Mouse (Mus musculus) gastrocnemius, adult 18-20 months (tissue): Measurements from ENCODE around the gene Galk1. TPM values are rescaled to one million over a fixed set of nuclear protein-coding genes. Genes with fewer than 3 reads are reported as not detected.
A peak's percentile ranks its signal among the peaks of the same experiment; 100 is the strongest.
"Not testable (repeated sequence)": the region's sequence is repeated elsewhere in the genome, so short reads cannot be mapped to it uniquely, and the experiment has no call there.

Experiments used
- DNase-seq: peaks from one replicate; pipeline ENCODE4 v3.0.0; 2021; ENCODE audit warnings: low spot score
- total RNA-seq, 2 experiments: library from RNA; stranded (reverse); gene quantifications; 2 replicates each; pipeline ENCODE4 v1.2.3; 2021

The Galk1 gene
- total RNA-seq, 2 experiments from 2014 or later = 2.6 to 3.2 TPM

- DNase-seq = peak; percentile 36
Measured at GRCm38 (mm10) chr11:116030898-116031845, 18.7 kb upstream of the Galk1 start.

GRCm38 (mm10) chr11:116030088-116030897 is 17.8 kb upstream of the Galk1 start, which contains the start of gene Unk:
Unk (plus strand) TSS chr11:116030322.
- DNase-seq = peak; percentile 99

- no peak for DNase-seq
Measured at GRCm38 (mm10) chr11:116029086-116029865, 16.8 kb upstream of the Galk1 start.

- no peak for DNase-seq
Measured at GRCm38 (mm10) chr11:116028177-116028865, 15.8 kb upstream of the Galk1 start.

- DNase-seq = no peak
Measured at GRCm38 (mm10) chr11:116027756-116028155, 15.2 kb upstream of the Galk1 start, which contains the start of gene H3f3b. H3f3b (minus strand) TSS chr11:116027962.

GRCm38 (mm10) chr11:116025056-116025845 is 12.7 kb upstream of the Galk1 start:
- DNase-seq = no peak

GRCm38 (mm10) chr11:116024356-116024808 is 11.9 kb upstream of the Galk1 start:
- peak; percentile 96 for DNase-seq

GRCm38 (mm10) chr11:116023771-116024355 is 11.3 kb upstream of the Galk1 start:
- peak; percentile 74 for DNase-seq

- not testable (repeated sequence) for DNase-seq
Measured at GRCm38 (mm10) chr11:116023074-116023770, 10.7 kb upstream of the Galk1 start.

GRCm38 (mm10) chr11:116022256-116022780 is 9.8 kb upstream of the Galk1 start:
- DNase-seq = no peak

GRCm38 (mm10) chr11:116021328-116022220 is 9.1 kb upstream of the Galk1 start:
- DNase-seq = no peak

- DNase-seq = no peak
Measured at GRCm38 (mm10) chr11:116020519-116020922, 8.0 kb upstream of the Galk1 start.

GRCm38 (mm10) chr11:116019976-116020411 is 7.5 kb upstream of the Galk1 start:
- no peak for DNase-seq

GRCm38 (mm10) chr11:116019360-116019791 is 6.9 kb upstream of the Galk1 start:
- no peak for DNase-seq

GRCm38 (mm10) chr11:116018867-116019266 is 6.3 kb upstream of the Galk1 start:
- not testable (repeated sequence) for DNase-seq

- DNase-seq = no peak
Measured at GRCm38 (mm10) chr11:116018106-116018505, 5.6 kb upstream of the Galk1 start.

GRCm38 (mm10) chr11:116014821-116015220 is 2.3 kb upstream of the Galk1 start:
- no peak for DNase-seq
